Mouse (Mus musculus) MEL (cell line): ENCODE results near the gene Eif2ak1. TPM values are rescaled to one million over a fixed set of nuclear protein-coding genes. Genes with fewer than 3 reads are reported as not detected.

ENCODE experiments used
- DNase-seq: peaks from one replicate; pipeline ENCODE4 v3.0.0; 2011; ENCODE audit warnings: low read depth, low spot score
- H3K27ac ChIP-seq: 2 replicates; pipeline ENCODE4 v1.5.1; 2012; ENCODE audit warnings: low read depth, mild to moderate bottlenecking, control low read depth, low read length, moderate library complexity; ENCODE audit not compliant: control insufficient read depth
- H3K27me3 ChIP-seq, 2 experiments: fragments of 150-350 bp in 1 of 2; sonication (generic) in 1 of 2; 2 replicates each; pipeline ENCODE4 v1.6.1; 2012; ENCODE audit warnings: low read length in 2 of 2, mild to moderate bottlenecking in 2 of 2, improper control_type of control experiment in 1 of 2, moderate library complexity in 1 of 2; ENCODE audit not compliant: insufficient read depth in 2 of 2, control insufficient read depth in 1 of 2
- H3K36me3 ChIP-seq, 2 experiments: 2 replicates each; pipeline ENCODE4 v1.6.1; 2012 to 2014; ENCODE audit warnings: low read length in 2 of 2, improper control_type of control experiment in 1 of 2, inconsistent platforms in 1 of 2, mild to moderate bottlenecking in 1 of 2; ENCODE audit not compliant: insufficient read depth in 2 of 2, control insufficient read depth in 1 of 2
- H3K4me1 ChIP-seq, 2 experiments: fragments of 150-350 bp in 1 of 2; sonication (generic) in 1 of 2; 2 replicates each; pipeline ENCODE4 v1.6.1; 2012; ENCODE audit warnings: low read length in 2 of 2, improper control_type of control experiment in 1 of 2, mild to moderate bottlenecking in 1 of 2; ENCODE audit not compliant: insufficient read depth in 2 of 2, control insufficient read depth in 1 of 2
- H3K4me3 ChIP-seq, 2 experiments: fragments of 150-350 bp in 1 of 2; sonication (generic) in 1 of 2; 2 replicates each; pipeline ENCODE4 v1.5.1; 2012; ENCODE audit warnings: low read depth in 2 of 2, low read length in 2 of 2, mild to moderate bottlenecking in 2 of 2, moderate library complexity in 2 of 2, control low read depth in 1 of 2, improper control_type of control experiment in 1 of 2; ENCODE audit not compliant: control insufficient read depth in 1 of 2, insufficient read depth in 1 of 2
- H3K79me2 ChIP-seq: 2 replicates; pipeline ENCODE4 v1.6.1; 2012; ENCODE audit warnings: mild to moderate bottlenecking, low read length, moderate library complexity; ENCODE audit not compliant: control insufficient read depth, poor library complexity, insufficient read depth
- H3K9ac ChIP-seq: 2 replicates; pipeline ENCODE4 v1.6.1; 2012; ENCODE audit warnings: low read depth, mild to moderate bottlenecking, control low read depth, low read length, moderate library complexity; ENCODE audit not compliant: control insufficient read depth, poor library complexity, severe bottlenecking
- H3K9me3 ChIP-seq: fragments of 150-350 bp; sonication (generic); replicated peaks from 2 replicates; pipeline ENCODE4 v1.6.1; 2012; ENCODE audit warnings: mild to moderate bottlenecking, low read length, improper control_type of control experiment, moderate library complexity; ENCODE audit not compliant: insufficient read depth
- E2F4 ChIP-seq: IDR thresholded peaks from 2 replicates; pipeline ENCODE4 v1.6.1; 2011; ENCODE audit warnings: low read depth, low read length, improper control_type of control experiment, borderline replicate concordance
- ELF1 ChIP-seq: IDR thresholded peaks from 2 replicates; pipeline ENCODE4 v1.6.1; 2014; ENCODE audit warnings: low read depth, mild to moderate bottlenecking, inconsistent platforms, low read length, improper control_type of control experiment, moderate library complexity
- EP300 ChIP-seq, 2 experiments: IDR thresholded peaks; 2 replicates each; pipeline ENCODE4 v1.6.1; 2011; ENCODE audit warnings: improper control_type of control experiment in 2 of 2, low read length in 2 of 2, low read depth in 1 of 2, mild to moderate bottlenecking in 1 of 2
- ETS1 ChIP-seq: IDR thresholded peaks from 2 replicates; pipeline ENCODE4 v1.6.1; 2012; ENCODE audit warnings: low read depth, mild to moderate bottlenecking, inconsistent platforms, low read length, improper control_type of control experiment, moderate library complexity
- KAT2A ChIP-seq: conservative IDR thresholded peaks from 2 replicates; pipeline ENCODE4 v1.6.1; 2012; ENCODE audit warnings: low read depth, low read length, improper control_type of control experiment, inconsistent platforms
- MAX ChIP-seq: IDR thresholded peaks from 2 replicates; pipeline ENCODE4 v1.6.1; 2011; ENCODE audit warnings: low read length, improper control_type of control experiment
- MAZ ChIP-seq: IDR thresholded peaks from 2 replicates; pipeline ENCODE4 v1.6.1; 2012; ENCODE audit warnings: low read depth, mild to moderate bottlenecking, inconsistent platforms, low read length, improper control_type of control experiment
- MEF2A ChIP-seq: IDR thresholded peaks from 2 replicates; pipeline ENCODE4 v1.6.1; 2014; ENCODE audit warnings: low read depth, mild to moderate bottlenecking, inconsistent platforms, low read length, improper control_type of control experiment; ENCODE audit not compliant: poor library complexity, insufficient replicate concordance, severe bottlenecking; ENCODE audit errors: extremely low read depth
- MYC ChIP-seq: IDR thresholded peaks from 2 replicates; pipeline ENCODE4 v1.6.1; 2011; ENCODE audit warnings: low read depth, mild to moderate bottlenecking, low read length, improper control_type of control experiment, moderate library complexity
- NELFE ChIP-seq: IDR thresholded peaks from 2 replicates; pipeline ENCODE4 v1.6.1; 2011; ENCODE audit warnings: low read depth, low read length, improper control_type of control experiment
- NRF1 ChIP-seq: IDR thresholded peaks from 2 replicates; pipeline ENCODE4 v1.6.1; 2014; ENCODE audit warnings: low read depth, mild to moderate bottlenecking, inconsistent platforms, low read length, improper control_type of control experiment, moderate library complexity; ENCODE audit not compliant: poor library complexity, insufficient read depth, severe bottlenecking
- POLR2AphosphoS5 ChIP-seq: IDR thresholded peaks from 2 replicates; pipeline ENCODE4 v1.6.1; 2012; ENCODE audit warnings: low read depth, borderline replicate concordance, mild to moderate bottlenecking, inconsistent platforms, low read length, moderate library complexity, mixed read lengths
- SMC3 ChIP-seq: IDR thresholded peaks from 2 replicates; pipeline ENCODE4 v1.6.1; 2011; ENCODE audit warnings: low read depth, low read length, improper control_type of control experiment
- TBP ChIP-seq: IDR thresholded peaks from 2 replicates; pipeline ENCODE4 v1.8.0; 2011; ENCODE audit warnings: low read depth, low read length, improper control_type of control experiment
- ZKSCAN1 ChIP-seq: IDR thresholded peaks from 2 replicates; pipeline ENCODE4 v1.6.1; 2012; ENCODE audit warnings: low read depth, mild to moderate bottlenecking, inconsistent platforms, low read length, improper control_type of control experiment, moderate library complexity
- polyA plus RNA-seq, 2 experiments: library from polyadenylated mRNA; stranded (reverse) in 1 of 2; unstranded in 1 of 2; fragments of >175 nt in 1 of 2; fragments of >200 nt in 1 of 2; gene quantifications; 2 replicates each; pipeline versions ENCODE4 v1.2.1 to v1.2.4; 2012; ENCODE audit warnings: low replicate concordance in 2 of 2, low read depth in 1 of 2; ENCODE audit not compliant: insufficient read length in 2 of 2, insufficient read depth in 1 of 2, missing spikeins in 1 of 2
- total RNA-seq: library from RNA; depleted of rRNA; stranded (reverse); fragments of 300-350 nt; gene quantifications from 2 replicates; pipeline ENCODE4 v1.2.3, GENCODE M21; 2012

Eif2ak1 gene
- total and polyA plus RNA-seq, 3 experiments: 14.8 to 33.5 (median 26.7) TPM

DNA sequence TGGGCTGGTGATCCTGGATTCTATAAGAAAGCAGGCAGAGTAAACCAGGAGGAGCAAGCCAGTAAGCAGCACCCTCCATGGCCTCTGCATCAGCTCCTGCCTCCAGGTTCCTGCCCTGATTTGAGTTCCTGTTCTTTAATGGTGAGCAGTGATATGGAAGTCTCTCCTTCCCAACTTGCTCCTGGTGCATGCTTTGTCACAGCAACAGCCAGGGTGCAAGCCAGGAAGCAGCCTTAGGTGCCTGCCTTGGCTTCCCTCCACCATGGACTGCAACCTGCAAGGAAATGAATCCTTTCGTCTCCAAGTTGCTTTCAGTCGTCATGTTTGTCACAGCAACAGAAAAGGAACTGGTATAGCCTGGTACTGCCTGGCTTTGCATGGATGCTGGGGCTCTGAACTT, 3.0 kb upstream of the Eif2ak1 start (continued):
- TF ChIP-seq NELFE: no peak
- no peak for TF ChIP-seq NRF1

GRCm38 (mm10) chr5:143817931-143818311, 333 bp downstream of the Eif2ak1 start:
- Histone ChIP-seq H3K4me1 (peaks cover 0 to 6% of the 10 kb centered on the region in 2 experiments; a peak in 1 of 4 replicates), H3K36me3 (peaks cover 0 to 5% of the 10 kb centered on the region in 2 experiments; a peak in 1 of 4 replicates), H3K27ac (peak overlapping the region; percentile 72), H3K9me3 (no peaks in the 10 kb centered on the region), H3K4me3 (peak overlapping the region; percentile 81 to 90), H3K27me3 (no peaks in the 10 kb centered on the region), H3K9ac (peak overlapping the region; percentile 81), H3K79me2 (peaks cover 20% of the 10 kb centered on the region)
- no peak for DNase-seq
- TF ChIP-seq TBP (0 out of 2 replicates have a peak, but pooled peaks have one; percentile 34), MAZ (peak; percentile 6; the same call in 1 of the 2 replicates), MEF2A (0 out of 2 replicates have a peak, but pooled peaks have one; percentile 2), E2F4 (peak; percentile 20; the same call in 1 of the 2 replicates), POLR2AphosphoS5 (peak; percentile 42; the same call in 1 of the 2 replicates), MYC (0 out of 2 replicates have a peak, but pooled peaks have one; percentile 16), EP300 (IDR thresholded peaks at IDR 0.05; ENCODE audit: low read depth in 1 of 2, low read length in 2 of 2) (no peak), ZKSCAN1 (no peak), KAT2A (no peak), SMC3 (0 out of 2 replicates have a peak, but pooled peaks have one; percentile 7), ETS1 (peak; percentile 40; the same call in 1 of the 2 replicates)

DNA sequence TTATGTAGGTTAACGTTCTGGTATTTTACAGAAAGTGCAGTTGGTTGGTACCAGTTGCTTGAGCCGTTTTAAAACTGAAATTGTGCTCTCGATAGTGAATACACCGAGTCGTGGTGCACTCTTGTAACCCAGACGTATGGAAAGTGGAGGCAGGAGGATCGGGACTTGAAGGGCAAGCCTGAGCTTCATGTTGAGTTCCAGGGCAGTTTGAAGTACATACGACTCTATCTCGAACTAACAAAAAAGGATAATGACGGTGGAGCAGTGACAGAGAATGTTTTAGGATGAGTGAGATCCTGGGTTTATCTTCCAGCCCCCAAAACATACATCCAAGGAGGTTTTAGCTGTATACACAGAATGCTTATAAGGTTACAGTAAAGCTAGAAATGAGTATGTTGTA, 873 bp downstream of the Eif2ak1 start:
- H3K79me2 ChIP-seq: peaks cover 20% of the 10 kb centered on the region
- H3K4me1 ChIP-seq: peaks cover 0 to 6% of the 10 kb centered on the region in 2 experiments; a peak in 1 of 4 replicates
- DNase-seq: peak; percentile 61
- peak overlapping the region; percentile 72 for H3K27ac ChIP-seq
- H3K9me3 ChIP-seq: no peaks in the 10 kb centered on the region
- H3K9ac ChIP-seq: peak overlapping the region; percentile 81
- no peaks in the 10 kb centered on the region for H3K27me3 ChIP-seq
- peaks cover 0 to 5% of the 10 kb centered on the region in 2 experiments; a peak in 1 of 4 replicates for H3K36me3 ChIP-seq
- H3K4me3 ChIP-seq: peak overlapping the region; percentile 81 to 90
- peak; percentile 16; the same call in 1 of the 2 replicates for TF ChIP-seq E2F4
- no peak; the same call in 1 of the 2 replicates for TF ChIP-seq MAX
- no peak for TF ChIP-seq ELF1
- TF ChIP-seq, all 39 proteins: peak for 1
